Mouse (Mus musculus) gastrocnemius, postnatal 14 days (tissue): ENCODE results near the gene Psme2b. TPM values are rescaled to one million over a fixed set of nuclear protein-coding genes. Genes with fewer than 3 reads are reported as not detected.
"Not testable (repeated sequence)": the region's sequence is repeated elsewhere in the genome, so short reads cannot be mapped to it uniquely, and the experiment has no call there.

Experiments used
- DNase-seq: peaks from one replicate; pipeline ENCODE4 v3.0.0; 2021; ENCODE audit warnings: mixed read lengths
- intact Hi-C: fragments of 180-260 bp; cut with DNase I; formaldehyde crosslinking; loops from one replicate; pipeline ENCODE4 v1.15.1; 2025; ENCODE audit warnings: low total_unique reads
- long read RNA-seq, 2 experiments: library from polyadenylated mRNA; stranded (forward); transcript quantifications; one replicate each; pipeline ENCODE4 v2.0.0; 2021
- total RNA-seq, 2 experiments: library from RNA; stranded (reverse); gene quantifications; 2 replicates each; pipeline ENCODE4 v1.2.3; 2021

The Psme2b gene
- total RNA-seq, result 1 to 10 TPM in 1 of 2 experiments, under 1 TPM in 1; 0.82 to 1.2 TPM
- long read RNA-seq, experiment 1, result 0 reads
- long read RNA-seq, experiment 2, result 0 reads

DNA sequence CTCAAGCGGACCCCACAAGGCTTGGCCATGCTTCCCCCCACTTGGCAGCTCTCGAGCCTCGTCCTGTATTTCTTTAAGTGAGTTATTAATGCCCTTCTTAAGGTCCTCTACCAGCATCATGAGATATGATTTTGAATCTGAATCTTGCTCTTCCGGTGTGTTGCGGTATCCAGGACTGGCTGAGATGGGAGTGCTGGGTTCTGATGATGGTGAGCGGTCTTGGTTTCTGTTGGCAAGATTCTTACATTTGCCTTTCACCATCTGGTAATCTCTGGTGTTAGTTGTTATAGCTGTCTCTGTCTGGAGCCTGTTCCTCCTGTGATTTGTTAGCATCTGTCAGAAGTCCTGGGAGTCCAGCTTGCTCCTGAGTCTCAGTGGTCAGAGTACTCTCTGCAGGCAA lies at the start of gene Psme2b:
TSS of gene Psme2b (minus strand) at position 101 of the 400 bp plus-strand sequence.
- DNase-seq, intact Hi-C loops: not testable (repeated sequence)

- DNase-seq, intact Hi-C loops: not testable (repeated sequence)
Measured at GRCm38 (mm10) chr11:48994018-48994417, 48.0 kb upstream of the Psme2b start, which contains the start of gene Tgtp1. TSS of gene Tgtp1 (minus strand) at chr11:48994172.

DNA sequence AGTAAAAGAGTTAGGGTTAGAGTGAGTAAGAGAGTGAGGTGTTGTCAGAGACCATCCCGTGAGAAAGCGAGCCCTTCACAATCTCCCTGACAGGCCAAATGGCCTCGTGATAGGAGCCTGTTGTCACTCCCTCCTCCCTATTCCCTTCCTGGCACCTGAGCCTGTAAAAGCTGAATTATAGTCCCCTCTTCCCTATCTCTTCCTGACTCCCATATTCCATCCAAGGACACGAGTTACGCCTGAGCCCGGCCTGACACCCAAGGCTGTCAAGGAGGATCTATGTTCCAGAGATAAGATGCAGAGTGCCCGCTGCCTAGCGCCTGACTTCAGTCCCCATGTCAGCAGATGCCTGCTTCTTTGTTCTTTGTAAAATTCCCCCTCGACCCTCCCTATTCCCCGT lies 47.3 kb upstream of the Psme2b start:
- DNase-seq, intact Hi-C loops: not testable (repeated sequence)

DNA sequence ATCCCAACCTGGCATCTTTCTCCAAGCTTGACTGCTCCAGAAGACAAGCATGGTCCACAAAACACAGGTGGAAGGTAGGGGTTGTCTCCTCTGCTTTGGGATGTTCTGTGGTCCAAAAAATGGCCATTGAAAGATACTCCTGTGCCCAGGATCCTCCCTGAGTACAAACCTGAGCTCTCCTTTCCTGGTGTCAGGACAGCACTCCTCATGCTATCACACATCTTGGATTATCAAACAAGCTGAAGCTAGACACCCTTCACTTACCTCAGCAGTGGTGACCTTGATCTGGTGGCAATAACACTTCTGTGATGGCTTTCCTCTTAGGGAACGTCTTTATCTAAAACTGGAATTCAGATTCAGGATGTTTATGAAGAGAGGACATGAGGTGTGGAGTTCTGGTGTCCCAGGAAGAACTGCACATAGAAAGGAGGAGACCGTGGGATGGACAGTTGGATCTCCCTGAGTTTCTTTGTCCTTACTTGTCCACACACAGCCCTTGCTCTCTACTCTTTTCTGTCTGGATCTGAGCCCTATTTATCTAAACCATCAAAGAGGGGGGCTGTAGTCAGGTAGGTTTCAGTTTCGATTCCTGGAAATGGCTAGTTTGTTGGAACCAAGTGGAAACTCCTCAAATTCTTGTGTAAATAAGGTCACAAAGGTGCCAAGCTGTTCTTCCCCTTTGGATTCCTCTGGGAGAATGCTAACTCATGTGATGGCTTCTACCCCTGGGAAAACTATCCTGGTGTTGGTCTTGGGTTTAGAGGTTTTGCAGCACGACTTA lies 45.9 kb upstream of the Psme2b start, which contains the start of gene Gm12185:
TSS of gene Gm12185 (minus strand) at position 487 of the 781 bp plus-strand sequence.
- DNase-seq, intact Hi-C loops: not testable (repeated sequence)

- DNase-seq, intact Hi-C loops: not testable (repeated sequence)
Measured at GRCm38 (mm10) chr11:48989981-48990380, 44.0 kb upstream of the Psme2b start.

GRCm38 (mm10) chr11:48988219-48988618 lies 42.2 kb upstream of the Psme2b start:
- intact Hi-C loops, DNase-seq: not testable (repeated sequence)

- DNase-seq, intact Hi-C loops: not testable (repeated sequence)
Measured at GRCm38 (mm10) chr11:48982848-48983247, 36.9 kb upstream of the Psme2b start.

GRCm38 (mm10) chr11:48980052-48980451 lies 34.1 kb upstream of the Psme2b start:
- DNase-seq, intact Hi-C loops: not testable (repeated sequence)

- intact Hi-C loops, DNase-seq: not testable (repeated sequence)
Measured at GRCm38 (mm10) chr11:48979251-48979650, 33.3 kb upstream of the Psme2b start, which contains the start of gene 9930111J21Rik1. TSS of gene 9930111J21Rik1 (minus strand) at chr11:48979398.

- DNase-seq, intact Hi-C loops: not testable (repeated sequence)
Measured at GRCm38 (mm10) chr11:48978240-48978939, 32.4 kb upstream of the Psme2b start, which contains the start of gene Olfr56. TSS of gene Olfr56 (plus strand) at chr11:48978889.

DNA sequence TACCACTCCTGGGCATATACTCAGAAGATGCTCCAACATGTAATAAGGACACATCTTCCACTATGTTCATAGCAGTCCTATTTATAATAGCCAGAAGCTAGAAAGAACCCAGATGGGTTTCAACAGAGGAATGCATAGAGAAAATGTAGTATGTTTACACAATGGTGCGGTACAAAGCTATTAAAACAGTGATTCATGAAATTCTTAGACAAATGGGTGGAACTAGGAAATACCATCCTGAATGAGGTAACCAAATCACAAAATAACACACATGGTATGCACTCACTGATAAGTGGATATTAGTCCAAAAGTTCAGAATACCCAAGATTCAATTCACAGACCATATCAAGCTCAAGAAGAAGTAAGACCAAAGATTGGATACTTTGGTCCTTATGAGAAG lies 28.7 kb upstream of the Psme2b start:
- intact Hi-C loops, DNase-seq: not testable (repeated sequence)

DNA sequence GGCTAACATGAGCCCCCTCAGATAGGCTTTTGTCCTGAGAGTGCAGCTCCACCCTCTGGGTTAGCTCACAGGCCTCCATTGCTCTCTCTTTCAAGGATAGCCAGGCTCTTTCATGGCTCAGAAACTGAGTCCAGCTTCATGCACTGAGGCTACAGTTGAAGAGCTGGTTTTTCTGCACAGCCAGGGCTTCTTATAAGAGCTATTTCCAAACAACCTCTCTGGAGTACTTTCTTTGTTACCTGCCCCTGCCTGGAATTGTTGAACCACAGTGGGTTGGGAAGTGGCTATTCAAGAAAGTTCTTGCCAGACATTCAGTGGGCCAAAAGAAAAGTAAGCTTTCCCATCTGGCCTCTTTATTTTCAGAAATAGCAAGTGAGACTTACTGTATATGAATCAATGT lies 6.7 kb downstream of the Psme2b start:
- DNase-seq, intact Hi-C loops: not testable (repeated sequence)

DNA sequence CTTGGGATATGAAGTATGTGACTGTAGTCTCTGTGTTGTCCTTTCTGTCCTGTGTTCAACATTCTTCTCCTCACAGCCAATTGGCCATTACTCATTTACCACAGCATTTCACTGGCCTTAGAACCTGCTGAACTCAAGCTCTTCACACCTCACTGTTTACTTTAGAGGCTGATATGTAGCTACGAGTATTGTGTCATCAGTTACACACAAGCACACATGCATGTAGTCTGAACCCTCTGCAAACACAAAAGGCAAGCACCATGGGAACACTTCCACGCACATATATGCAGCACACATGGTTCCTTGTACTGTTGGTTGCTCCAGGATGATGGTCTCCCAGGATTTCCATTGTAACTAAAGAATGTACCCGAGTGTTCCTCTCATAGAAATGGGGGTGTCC lies 10.7 kb downstream of the Psme2b start:
- DNase-seq, intact Hi-C loops: not testable (repeated sequence)

- DNase-seq, intact Hi-C loops: not testable (repeated sequence)
Measured at GRCm38 (mm10) chr11:48933923-48934322, 12.1 kb downstream of the Psme2b start.

- DNase-seq, intact Hi-C loops: not testable (repeated sequence)
Measured at GRCm38 (mm10) chr11:48933422-48933821, 12.6 kb downstream of the Psme2b start.

GRCm38 (mm10) chr11:48928068-48928467 lies 17.9 kb downstream of the Psme2b start:
- intact Hi-C loops, DNase-seq: not testable (repeated sequence)

- intact Hi-C loops, result not testable (repeated sequence)
Measured at GRCm38 (mm10) chr11:48926437-48926836, 19.6 kb downstream of the Psme2b start.

GRCm38 (mm10) chr11:48923818-48924217 lies 22.2 kb downstream of the Psme2b start:
- DNase-seq, intact Hi-C loops: not testable (repeated sequence)

More at GRCm38 (mm10) chr11:48926437-48926836, 19.6 kb downstream of the Psme2b start:
- not testable (repeated sequence) for DNase-seq

GRCm38 (mm10) chr11:48918380-48918779 lies 27.6 kb downstream of the Psme2b start:
- intact Hi-C loops, result no loop called here

DNA sequence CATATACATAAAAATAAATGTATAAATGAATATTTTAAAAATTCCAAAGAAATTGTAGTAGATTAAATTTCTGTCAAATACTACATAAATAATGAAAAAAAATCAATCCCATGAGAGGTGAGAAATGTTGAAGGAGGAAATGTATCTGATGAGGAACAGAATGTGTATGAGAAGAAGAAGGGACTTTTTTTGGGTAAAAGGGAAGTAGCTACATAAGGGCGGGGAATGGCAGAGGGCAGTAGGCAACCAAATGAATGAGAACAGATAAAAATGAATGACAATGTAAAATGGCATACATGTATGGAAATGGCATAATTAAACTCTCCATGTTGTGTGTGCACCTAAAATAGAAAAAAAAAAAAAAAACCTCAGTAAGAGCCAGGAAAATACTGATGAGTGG lies 32.4 kb downstream of the Psme2b start:
- DNase-seq, result no peak
- intact Hi-C loops, result no loop called here

More at GRCm38 (mm10) chr11:48918380-48918779, 27.6 kb downstream of the Psme2b start:
- DNase-seq, result no peak
